Mouse (Mus musculus) frontal cortex, postnatal 36 days (tissue): Measurements from ENCODE around the gene Tfcp2.
A peak's percentile ranks its signal among the peaks of the same experiment; 100 is the strongest.
"Not testable (repeated sequence)": the region's sequence is repeated elsewhere in the genome, so short reads cannot be mapped to it uniquely, and the experiment has no call there.

Experiments used
- DNase-seq, 2 experiments: peaks; one replicate each; pipeline ENCODE4 v3.0.0; 2022; ENCODE audit warnings: low spot score in 2 of 2

Gene Tfcp2

GRCm38 (mm10) chr15:100556378-100556777, 4.6 kb upstream of the Tfcp2 start:
- DNase-seq, result no peak

- DNase-seq, result no peak
These were observed 4.2 kb upstream of the Tfcp2 start for GRCm38 (mm10) chr15:100555965-100556364.

DNA sequence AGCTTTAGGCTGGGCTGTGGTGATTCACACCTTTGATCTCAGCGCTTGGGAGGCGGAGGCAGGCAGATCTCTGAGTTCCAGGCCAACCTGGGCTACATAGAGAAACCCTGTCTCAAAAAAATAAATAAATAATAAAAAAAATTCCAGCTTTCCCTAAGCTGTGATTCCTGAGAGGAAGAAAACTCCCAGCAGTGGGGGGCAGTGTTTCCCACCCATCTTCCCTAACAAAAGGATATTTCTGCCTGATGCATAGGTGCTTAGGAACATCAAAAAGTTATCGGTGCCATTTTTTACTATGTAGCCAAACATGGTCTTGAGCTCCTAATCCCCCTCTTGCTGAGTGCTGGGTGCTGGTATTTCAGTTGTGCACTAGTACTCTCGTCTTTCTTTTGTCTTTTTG, 1.5 kb downstream of the Tfcp2 start:
- DNase-seq, result peak in 1 of 2 experiments; percentile 6

DNA sequence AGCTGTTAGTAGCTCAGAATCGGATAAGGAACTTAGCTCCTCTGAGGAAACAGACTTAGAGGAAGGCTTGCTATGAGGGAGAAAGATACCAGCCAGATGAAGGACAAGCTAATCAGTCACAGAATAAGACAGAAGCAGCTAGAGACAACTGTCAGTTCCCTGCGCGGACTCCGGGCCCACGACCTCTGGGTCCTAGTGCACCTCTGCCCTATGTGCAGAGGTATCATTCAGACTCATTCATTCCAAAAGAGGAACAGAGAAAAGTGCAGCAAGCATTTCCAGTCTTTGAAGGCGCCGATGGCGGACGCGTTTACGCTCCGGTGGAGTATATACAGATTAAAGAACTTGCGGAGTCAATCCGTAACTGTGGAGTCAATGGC, 8.2 kb downstream of the Tfcp2 start:
- DNase-seq, result not testable (repeated sequence)

DNA sequence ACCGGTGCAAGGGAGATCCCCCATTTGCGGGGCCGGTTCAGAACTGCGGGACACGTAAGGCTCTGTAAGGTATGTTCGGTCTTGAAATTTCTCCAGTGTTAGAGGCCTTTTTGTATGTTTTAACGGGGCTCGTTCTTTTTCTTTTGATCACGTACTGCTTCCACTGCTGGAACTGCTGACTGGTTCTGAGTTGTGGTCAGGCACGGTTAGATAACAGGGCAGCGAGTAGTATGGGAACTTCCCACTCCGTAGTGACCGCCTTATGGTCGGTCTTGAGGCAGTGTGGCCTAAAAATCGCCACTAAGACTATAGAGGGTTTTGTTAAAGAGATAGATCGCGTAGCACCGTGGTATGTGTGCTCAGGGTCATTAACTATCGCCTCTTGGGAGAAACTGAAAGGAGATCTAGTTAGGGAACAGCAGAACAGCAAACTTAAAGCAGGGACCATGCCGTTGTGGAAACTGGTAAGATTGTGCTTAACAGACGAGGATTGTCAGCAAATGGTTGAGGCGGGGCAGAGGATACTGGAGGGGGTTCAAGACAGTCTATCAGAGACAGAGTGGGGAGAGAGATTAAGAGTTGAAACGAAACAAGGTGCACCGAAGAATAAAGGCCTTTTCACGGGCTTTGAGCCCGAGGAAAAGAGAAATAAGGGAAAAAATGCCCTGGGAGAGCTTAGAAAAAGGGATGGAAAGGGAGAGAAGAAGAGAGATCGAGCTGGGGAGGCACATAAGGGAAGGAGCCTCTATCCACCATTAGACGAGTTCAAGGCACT, 8.7 kb downstream of the Tfcp2 start:
- not testable (repeated sequence) for DNase-seq

DNA sequence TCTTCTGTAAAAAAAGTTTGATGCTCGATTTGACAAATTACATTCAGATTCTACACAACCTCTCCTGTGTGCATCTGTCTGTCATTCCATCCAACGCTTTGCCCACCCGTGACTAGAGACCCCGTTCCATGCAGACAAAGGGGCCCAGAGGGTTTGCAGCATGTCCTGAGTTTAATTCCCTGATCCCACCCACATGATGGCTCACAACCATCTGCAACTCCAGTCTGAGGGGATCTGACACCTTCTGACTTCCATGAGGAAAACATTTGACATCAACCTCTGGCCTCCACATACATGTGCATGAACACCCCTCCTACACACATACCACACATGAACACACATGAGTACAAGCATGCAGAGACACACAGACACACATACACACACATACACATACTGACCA, 10.4 kb downstream of the Tfcp2 start:
- no peak for DNase-seq

DNA sequence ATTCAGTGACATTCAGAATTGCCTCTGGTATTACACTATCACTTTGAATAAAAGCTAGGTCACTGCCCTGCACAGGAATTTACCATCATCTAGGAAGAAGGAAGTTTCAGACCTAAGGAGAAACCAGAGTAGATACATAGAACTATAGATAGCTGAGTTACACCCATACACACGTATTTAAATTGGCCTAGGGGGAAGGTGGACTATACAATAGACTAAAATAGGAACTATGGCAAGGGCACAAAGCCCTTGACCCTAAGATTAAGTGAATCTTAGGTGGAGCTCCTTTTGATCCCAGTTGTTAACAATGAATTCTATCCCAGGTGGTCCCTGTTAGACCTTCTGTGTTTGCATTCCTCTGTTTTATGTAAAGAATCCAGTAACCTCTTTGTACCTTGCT, 10.8 kb downstream of the Tfcp2 start:
- DNase-seq, result not testable (repeated sequence)

DNA sequence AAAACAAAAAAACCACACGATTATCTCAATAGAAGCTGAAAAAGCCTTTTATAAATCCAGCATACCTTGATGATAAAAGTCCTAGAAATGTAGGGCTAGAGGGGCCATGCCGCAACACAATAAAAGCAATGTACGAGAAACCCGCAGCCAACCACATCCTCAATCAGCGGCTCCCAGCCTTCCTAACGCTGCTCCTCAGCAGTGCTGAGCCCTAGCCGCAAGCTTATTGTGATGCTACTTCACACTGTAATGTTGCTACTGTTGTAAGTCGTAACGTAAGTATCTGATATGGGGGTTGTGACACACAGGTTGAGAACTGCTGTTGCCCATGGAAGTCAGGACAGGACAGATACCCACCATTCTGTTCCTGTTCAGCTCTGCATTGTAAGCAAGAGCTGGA, 12.4 kb downstream of the Tfcp2 start:
- DNase-seq, result no peak

- DNase-seq, result no peak
These were observed 13.9 kb downstream of the Tfcp2 start for GRCm38 (mm10) chr15:100537913-100538312.

DNA sequence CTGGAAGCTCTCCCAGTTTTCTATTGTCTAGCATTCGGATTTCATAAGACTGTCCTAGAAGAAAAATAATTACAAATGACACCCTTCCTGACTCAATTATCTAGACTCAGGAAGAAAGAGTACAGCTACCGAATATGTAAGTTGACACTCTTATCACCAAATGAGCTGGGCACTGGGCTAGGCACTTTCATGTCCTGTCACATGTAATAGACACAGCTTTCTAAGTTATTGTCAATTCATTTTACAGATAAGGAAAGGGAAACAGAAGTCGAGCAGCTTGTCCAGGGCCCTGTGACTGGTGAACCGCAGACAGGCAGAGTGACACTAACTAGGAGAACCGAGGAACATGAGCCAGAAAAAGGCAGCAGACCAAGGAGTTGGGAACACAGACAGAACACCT, 23.9 kb downstream of the Tfcp2 start:
- DNase-seq, result no peak

DNA sequence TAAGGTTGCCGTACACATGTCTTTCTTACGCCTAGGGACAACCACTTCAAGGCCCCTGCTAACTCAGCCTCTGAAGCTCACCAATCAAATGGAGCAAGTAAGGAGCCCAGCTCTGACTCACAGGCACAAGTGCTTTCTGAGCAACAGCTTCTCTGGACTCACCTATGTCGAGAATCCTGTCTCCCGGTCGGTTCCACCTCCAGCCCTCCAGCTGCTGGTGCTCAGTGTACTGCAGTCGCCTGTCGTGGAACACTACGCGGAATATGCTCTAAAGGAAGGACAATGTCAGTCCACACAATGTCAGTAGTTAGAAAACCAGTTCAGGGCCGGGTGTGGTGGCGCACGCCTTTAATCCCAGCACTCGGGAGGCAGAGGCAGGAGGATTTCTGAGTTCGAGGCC, 26.4 kb downstream of the Tfcp2 start:
- no peak for DNase-seq

- no peak for DNase-seq
These were observed 31.5 kb downstream of the Tfcp2 start for GRCm38 (mm10) chr15:100520306-100520705.

DNA sequence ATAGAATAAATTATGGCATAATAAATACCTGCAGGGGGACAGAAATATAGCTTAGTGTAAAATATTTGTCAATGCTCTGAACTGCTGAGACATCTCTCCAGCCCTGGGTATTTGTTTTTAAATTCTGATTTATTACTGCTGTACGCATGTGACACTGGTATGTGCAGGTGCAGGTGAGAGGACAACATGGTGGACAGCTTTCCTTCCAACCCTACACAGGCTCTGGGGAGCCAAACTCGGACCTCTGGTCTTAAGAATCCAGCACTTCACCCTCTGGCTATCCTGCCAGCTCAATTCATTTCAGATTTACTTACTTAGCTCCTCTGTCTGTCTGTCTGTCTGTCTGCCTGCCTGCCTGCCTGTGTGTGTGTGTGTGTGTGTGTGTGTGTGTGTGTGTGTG, 36.7 kb downstream of the Tfcp2 start:
- DNase-seq, result no peak

- DNase-seq, result no peak
These were observed 38.4 kb downstream of the Tfcp2 start for GRCm38 (mm10) chr15:100513387-100513786.

GRCm38 (mm10) chr15:100510072-100510471, 41.7 kb downstream of the Tfcp2 start:
- DNase-seq, result no peak

- no peak for DNase-seq
These were observed 43.2 kb downstream of the Tfcp2 start for GRCm38 (mm10) chr15:100508454-100509167.

GRCm38 (mm10) chr15:100499506-100499905, 52.3 kb downstream of the Tfcp2 start:
- not testable (repeated sequence) for DNase-seq

DNA sequence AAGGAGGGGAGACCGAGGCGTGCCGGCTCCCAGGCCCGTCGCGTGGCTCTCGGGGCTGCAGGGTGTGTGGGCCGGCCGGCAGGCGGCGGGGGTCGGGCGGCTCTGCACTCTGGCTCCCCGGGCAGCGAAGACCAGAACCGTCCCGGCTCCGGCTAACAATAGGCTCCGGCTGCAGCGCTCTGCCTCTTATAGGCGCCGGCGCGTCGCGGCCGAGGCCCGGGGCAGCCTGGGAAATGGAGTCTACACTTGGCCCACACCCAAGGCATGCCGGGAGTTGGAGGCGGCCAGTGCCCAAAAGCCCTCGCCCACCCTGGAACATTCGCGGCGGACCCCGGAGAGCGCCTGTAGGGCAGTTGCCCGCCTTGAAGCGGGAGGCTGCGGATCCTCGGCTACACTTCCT, 56.7 kb downstream of the Tfcp2 start, which contains the start of gene Csrnp2:
Gene Csrnp2 (minus strand): TSS at position 387 of the 400 bp plus-strand sequence.
- DNase-seq, result peak; percentile 93 to 94

DNA sequence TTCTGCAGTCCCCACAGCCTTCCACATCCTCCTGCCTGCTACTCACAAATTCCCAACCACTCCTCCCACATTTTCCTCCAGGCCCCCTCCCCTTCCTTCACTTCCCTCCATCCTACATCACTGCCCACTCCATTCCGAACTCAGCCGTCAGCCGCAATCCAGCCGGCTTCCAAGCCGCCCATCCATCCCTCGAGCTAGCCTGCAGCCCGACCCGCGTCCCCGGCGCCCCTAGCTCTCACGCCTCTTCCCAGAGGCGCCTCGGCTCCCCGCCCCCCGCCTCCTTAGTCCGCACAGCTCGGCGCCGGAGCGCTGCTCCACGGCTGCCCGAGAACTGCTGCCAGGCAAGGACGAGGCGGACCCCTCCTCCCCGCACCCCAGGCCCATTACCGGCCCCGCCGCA, 57.2 kb downstream of the Tfcp2 start:
- peak in 1 of 2 experiments; percentile 54 for DNase-seq

DNA sequence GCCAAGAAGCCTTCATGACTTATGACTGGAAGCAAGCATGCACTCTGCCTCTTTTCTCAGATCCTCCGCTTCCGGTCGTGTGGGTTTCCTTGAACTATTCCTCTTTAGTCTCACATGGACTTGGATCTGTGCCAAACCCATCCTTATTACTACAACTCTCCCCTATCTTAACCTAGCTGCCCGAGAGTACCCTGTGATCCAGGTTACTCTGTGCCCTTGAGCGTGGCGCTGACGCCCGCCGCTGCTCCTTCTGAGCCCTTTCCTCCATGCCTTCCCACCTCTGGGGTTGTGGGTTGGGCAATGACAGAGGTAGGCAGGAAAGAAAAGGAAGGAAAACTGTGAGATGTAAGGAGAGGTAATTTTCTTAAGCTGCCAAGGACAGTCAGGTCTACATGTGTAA, 59.8 kb downstream of the Tfcp2 start:
- DNase-seq, result no peak

GRCm38 (mm10) chr15:100489263-100489662, 62.5 kb downstream of the Tfcp2 start:
- DNase-seq, result peak in 1 of 2 experiments; percentile 62

DNA sequence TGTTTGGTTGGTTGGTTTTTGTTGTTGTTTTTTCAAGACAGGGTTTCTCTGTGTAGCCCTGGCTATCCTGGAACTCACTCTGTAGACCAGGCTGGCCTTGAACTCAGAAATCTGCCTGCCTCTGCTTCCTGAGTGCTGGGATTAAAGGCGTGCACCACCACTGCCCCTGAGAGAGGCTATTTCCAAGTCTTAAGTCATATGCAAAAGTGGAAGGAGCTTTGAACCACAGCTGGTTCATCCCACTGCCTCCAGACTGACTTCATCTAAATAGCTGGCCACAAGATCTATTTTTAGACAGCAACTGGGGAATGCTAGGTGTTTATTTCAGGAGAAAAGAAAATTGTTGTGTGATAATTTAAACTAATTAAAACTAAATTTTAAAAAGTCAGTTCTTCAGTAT, 63.5 kb downstream of the Tfcp2 start:
- not testable (repeated sequence) for DNase-seq

- no peak for DNase-seq
These were observed 64.8 kb downstream of the Tfcp2 start for GRCm38 (mm10) chr15:100487050-100487449.
